Mouse (Mus musculus): Measurements from ENCODE around the gene Galnt18. TPM values are rescaled to one million over a fixed set of nuclear protein-coding genes. Genes with fewer than 3 reads are reported as not detected.

Galnt18 gene
- polyA plus RNA-seq, 1 experiment = not detected

DNA sequence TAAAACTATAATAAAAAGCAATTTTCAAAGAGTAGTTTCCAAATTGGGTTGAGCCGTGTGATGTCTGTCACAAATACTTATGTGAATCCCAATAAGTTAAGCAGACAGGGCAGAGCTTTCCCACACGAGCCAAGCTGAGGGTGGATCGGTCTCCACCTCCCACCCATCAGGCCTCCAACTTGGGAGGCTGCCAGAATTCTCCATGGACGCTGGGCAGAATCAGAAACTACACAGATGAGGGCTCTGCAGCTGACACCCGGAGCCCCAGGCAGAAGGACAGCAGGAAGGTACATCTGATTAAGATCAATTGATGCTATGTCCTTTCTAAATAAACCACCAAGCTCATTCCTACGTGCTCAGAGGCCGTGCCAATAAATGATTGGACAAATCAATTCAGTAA lies 42.4 kb downstream of the Galnt18 start:
- no peak for TF ChIP-seq GATA1 (IDR thresholded peaks at IDR 0.05; ENCODE audit: low read length)

DNA sequence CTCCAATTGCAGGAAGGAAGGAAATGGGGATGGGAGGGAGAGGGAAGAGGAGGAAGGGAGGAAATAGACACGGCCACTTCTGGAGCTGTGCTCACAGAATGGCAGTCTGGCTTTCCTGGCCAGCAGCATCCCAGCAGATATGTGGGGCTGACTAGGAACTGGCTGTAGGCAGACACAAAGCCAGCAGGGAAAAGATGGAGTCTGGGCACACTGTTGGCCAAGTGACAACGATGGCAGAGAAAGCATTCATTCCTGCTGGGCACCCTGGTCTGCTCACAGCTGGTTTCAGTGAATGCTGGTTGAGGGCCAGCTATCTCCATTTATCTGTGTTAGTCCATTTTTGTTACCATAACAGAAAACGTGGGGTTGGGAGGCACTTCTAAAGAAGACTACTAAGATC lies 43.4 kb downstream of the Galnt18 start:
- TF ChIP-seq GATA1 (IDR thresholded peaks at IDR 0.05; ENCODE audit: low read length) = no peak

DNA sequence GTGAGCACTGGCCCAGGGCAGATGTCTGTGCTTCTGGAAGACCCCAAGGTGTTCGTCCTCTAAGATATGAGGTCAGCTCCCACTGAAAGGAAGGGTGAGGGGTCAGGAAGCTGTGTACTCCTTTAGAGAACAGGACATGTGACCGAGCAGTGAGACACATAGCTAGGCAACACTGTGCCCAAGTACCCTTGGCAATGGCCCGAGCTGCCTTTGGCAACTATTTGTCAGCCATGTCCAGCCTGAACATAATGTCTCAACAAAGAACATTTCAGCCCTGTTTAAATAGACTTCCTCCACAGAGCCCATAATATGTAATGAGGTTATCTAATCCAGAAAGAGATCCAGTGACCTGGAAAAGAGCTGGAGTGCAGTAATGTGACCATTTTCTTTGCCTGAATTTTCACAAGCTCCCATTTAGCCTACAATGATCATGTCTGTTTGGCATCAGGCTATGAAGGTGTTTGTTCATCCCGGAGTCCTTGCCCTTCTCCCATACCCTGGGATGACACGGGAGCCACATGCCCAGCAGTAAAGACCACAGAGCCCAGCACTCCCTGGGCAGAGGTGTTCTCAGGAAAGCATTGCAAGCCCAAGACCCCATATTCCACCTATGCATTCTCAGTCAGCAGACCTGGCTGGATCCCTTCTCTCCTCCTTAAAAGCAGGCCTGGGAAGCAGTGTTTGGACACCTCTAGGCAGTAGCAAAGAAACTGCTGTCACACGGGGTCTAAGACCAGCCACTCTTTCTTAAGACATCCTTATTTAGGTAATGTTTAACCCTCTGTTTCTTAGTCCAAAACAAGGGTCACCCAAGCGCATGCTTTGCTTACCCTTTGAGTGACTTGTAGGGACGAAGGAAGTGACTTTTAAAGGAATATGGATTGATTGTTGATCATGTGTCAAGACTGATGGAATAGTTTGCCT lies 49.2 kb downstream of the Galnt18 start:
- TF ChIP-seq GATA1 (IDR thresholded peaks at IDR 0.05; ENCODE audit: low read length) = no peak

DNA sequence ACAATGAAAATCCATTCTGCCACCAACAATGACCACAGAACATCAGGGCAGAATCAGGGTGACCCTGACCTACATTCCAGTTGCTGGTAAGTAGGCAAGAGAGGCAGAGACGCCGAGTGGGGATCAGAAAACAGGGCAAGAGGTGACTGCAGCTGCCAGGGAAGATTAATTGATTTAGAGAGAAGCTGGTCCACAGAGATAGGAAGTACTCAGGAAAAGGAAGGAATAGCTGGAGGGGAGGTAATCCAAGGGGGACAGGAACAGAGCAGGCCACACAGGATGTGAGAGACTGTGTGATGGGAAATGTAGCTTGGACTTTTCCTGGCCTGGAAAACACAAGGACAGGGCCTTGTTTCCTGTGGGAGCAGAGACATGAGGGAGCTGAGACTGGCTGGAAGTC lies 52.8 kb downstream of the Galnt18 start:
- TF ChIP-seq GATA1 (IDR thresholded peaks at IDR 0.05; ENCODE audit: low read length) = no peak

DNA sequence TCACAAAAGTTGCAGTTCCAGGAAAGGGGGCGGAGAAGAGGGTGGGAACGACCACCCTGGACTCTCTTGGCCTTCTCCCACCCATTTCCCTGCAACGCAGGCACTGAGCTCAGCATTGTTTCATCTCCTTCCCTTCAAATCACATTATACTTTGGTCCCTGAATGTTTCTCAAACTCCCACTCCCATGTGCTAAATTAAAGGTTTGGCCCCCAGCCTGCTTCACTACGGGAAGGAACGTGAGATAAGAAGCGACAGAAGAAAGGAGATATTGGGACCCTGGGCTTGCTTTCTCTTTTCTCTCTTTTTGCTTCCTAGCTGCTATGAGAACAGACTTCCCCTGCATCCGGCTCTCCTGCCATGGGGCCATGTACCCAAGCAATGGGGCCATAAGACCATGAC lies 55.0 kb downstream of the Galnt18 start:
- TF ChIP-seq GATA1 (IDR thresholded peaks at IDR 0.05; ENCODE audit: low read length) = no peak

DNA sequence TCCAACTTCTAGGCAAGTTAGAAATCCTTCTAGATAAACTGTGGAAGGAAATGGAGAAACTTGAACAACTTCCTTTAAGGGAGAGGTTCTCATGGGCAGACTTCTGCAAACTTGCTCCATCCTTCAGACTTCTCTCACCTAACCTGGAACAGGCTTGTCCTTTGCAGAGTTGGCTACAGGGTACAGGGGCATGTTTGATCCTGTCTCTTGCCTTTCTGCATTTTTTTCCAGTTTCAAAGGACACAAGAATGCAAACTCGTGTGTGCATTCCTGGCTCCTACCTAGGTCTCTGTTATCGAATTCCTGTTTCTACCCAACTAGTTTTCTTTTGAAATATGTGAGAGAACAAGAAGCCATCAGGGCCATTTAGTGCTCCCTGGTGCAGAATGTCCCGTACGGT lies 55.8 kb downstream of the Galnt18 start:
- TF ChIP-seq GATA1 (IDR thresholded peaks at IDR 0.05; ENCODE audit: low read length) = no peak

DNA sequence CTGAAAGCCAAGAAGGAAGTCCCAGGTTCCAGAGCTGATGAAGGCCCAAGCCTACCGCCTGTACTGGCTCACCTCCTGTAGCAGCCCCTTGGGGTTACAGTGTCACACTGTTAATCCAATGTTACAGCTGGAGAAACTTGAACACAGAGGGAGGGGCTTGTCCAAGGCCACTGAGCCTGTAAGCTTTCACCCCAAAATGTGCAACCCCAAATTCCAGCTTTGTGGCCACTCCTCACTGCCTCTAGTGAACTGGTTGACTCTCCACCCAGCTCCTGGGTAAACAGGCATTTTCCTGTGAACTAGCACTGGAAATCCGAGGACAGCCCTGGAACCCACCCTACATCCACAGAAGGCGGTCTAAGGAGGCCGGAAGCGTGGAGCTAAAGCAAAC lies 58.5 kb downstream of the Galnt18 start:
- TF ChIP-seq GATA1 (IDR thresholded peaks at IDR 0.05; ENCODE audit: low read length) = no peak

DNA sequence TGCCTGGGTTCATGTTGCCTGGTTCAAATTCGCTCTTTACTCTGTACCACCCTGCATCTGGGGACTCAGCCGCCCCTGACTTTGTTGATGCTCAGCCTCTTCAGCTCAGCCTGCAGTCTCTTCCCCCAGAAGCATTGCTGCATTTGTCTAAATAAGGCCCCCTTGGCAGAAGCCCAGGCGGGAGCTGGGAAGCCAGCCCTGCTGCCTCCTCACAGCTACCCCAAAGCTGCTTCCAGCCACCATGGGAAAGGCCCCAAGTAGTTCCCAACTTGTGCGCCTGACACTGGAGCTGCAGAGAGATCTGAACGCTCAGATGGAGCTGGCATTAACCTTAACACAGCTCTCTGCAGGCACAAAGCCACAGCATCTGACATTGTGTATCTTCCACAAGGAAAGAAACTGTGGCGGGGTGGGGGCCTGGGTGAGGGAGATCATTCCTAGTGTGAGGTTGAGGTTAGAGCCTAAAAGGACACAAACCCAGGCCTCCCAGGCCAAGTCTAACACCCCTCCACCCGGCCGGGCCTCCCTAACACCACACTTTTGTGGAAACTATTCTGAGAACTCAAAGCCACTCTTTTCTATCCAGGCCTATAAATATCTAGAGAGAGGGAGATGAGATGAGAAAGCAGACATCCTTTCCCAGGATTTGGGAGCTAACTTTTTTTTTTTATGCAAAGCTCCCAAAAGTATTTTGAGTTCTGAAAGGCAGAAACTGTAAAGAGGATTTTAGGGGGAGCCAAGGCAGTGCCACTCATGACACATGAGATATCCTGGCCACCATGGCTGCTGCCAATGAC lies 59.1 kb downstream of the Galnt18 start:
- TF ChIP-seq GATA1 (IDR thresholded peaks at IDR 0.05; ENCODE audit: low read length) = no peak

DNA sequence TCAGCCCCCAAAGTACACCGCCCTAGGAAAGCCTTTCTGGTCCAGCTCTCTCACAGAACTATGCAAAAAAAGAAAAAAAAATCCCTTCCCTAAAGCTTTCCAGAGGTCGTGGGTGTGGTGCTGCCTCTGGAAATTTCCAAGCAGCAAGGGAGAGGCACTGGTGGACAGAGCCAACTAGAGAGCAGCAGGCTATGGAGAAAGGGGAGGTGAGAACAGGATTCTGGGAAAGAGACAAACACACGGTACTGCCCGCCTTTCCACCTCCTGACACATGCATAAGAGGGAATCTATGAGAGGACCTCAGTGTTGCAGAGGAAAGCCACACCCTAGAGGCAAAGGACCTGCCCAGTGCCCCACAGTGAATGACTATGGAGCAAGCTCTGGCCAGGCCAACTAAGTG lies 60.9 kb downstream of the Galnt18 start:
- no peak for TF ChIP-seq GATA1 (IDR thresholded peaks at IDR 0.05; ENCODE audit: low read length)

DNA sequence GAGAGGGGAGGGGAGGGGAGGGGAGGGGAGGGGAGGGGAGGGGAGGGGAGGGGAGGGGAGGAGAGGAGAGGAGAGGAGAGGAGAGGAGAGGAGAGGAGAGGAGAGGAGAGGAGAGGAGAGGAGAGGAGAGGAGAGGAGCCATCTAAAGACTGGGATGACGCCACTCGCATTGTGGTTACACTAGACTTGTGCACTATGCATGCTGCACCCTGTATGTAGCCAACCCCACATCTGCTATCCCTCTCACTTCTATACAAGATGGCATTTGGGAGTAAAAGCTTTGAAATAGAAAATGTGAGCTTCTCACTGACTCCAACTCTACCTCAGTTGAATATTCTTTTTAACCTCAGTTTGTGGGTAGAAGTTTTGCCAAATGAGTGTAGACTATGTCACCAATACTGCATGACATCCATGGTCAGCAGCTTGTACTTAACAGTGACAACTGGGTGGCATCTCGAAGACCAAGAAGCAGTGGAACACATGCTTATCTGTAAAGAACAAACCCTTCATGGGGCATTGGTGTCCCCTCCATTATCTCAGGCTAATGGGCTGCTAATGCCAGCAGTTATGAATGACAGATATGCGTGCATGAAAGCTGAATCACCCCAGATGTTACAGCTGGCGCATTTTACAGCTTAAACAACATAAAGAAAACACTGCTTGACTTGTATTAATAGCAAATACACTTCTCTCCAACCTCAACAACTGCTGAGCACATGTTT lies 65.0 kb downstream of the Galnt18 start:
- no peak for TF ChIP-seq GATA1 (IDR thresholded peaks at IDR 0.05; ENCODE audit: low read length)

DNA sequence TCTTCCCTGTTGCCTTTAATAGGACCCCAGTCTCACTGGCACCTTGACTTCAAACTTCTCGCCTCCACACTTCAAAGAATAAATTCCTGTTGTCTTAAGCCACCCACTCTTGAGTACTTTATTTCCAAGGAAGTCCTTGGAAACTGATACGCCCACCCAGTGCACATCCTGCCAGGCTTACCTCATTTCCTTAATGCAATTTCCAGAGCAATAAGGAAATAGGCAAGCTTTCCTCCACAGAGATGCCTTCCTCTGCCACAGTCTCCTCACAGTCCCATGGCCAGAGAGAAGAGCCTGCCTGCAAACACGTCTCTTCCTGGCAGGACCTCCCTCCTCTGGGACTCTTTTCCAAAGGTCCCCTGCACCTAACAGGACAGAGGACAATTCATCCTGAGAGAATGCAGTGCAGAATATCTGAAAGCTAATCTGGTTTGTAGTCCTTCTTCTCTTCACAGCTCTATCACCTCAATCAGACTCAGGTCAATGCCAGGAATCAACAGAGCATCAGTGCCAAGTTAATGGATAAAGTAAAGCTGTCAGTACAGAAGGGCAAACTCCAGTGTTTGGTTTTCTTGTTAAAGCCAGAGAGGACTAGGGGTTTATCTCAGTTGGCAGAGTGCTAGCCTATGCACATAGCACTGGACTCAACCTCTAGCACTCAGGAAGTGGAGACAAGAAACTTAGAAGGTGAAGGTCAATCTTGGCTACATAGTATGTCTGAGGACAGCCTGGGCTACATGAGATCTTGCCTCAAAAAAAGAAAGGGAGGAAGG lies 65.8 kb downstream of the Galnt18 start:
- no peak for TF ChIP-seq GATA1 (IDR thresholded peaks at IDR 0.05; ENCODE audit: low read length)

DNA sequence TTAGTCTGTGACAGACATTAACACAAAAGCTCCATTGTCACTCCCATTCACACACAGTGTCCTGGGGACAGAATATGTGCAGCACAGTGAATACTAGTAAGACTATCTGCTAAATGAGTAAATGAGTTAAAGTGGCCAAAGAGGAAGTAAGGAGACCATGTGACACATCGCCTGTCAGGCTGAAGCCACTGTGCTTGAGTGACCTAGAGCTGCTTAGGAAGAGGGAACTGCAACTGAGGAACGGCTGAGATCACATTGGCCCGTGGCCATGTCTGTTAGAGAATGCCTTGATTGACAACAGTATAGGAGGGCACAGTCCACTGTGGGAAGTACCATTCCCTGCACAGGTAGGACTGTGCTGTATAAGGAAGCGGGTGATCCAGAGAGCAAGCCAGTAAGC lies 67.0 kb downstream of the Galnt18 start:
- TF ChIP-seq GATA1 (IDR thresholded peaks at IDR 0.05; ENCODE audit: low read length) = no peak

DNA sequence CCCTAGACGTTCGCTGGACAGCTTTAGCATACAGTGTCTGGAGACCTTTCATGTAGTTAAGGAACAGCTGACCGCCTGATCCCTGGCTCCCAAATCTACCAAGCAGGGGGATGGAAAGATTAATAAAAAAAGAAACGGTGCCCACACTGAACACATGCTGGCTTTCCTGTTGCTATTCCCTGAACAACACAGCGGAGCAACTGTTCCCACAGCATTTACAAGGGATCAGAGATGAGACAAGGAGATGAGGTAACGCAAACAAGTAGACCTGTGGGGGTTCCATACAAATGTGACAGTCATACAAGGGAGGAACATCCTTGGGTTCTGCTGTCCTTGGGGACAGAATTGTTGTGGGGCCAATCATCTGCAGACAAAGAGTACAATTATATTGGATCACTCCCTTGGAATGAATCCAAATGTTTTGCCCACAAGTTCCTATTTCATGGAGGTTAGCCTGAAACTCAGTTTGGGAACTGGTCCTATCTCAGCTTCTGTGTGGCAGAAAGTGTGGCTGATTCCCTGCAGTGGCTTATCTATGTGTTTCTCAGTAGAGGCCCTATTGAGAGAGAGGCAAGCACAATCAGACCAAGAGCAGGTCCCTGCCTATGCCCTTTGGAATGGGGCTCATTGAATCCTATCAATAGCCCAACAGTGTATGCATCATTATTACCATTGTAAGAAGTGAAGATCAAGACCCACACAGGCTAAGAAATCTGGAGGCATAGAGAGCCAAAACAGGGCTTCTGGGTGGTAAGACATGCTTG lies 68.5 kb downstream of the Galnt18 start:
- TF ChIP-seq GATA1 (IDR thresholded peaks at IDR 0.05; ENCODE audit: low read length) = no peak

DNA sequence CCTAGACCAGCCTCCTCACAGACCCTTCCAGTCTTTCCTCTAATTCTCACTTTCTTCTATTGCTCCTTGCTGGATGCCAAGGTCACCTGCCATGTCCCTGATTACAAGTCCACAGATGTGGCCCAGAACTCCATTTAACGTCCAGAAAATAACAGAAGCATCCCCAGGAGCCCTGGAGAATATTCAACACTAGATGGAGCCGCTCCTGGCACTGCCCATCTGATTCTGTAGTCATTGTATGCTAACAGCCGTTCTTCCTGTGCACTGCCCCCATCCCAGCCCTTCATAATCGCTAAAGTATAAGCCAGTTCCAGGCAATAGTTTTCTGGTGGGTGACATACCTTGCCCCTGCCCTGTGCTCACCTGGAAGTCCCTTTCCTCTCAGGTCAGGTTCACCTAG lies 69.5 kb downstream of the Galnt18 start:
- TF ChIP-seq GATA1 (IDR thresholded peaks at IDR 0.05; ENCODE audit: low read length) = no peak
